ENCODE assay signal across 9 mouse cellular contexts in the genomic region with DNA sequence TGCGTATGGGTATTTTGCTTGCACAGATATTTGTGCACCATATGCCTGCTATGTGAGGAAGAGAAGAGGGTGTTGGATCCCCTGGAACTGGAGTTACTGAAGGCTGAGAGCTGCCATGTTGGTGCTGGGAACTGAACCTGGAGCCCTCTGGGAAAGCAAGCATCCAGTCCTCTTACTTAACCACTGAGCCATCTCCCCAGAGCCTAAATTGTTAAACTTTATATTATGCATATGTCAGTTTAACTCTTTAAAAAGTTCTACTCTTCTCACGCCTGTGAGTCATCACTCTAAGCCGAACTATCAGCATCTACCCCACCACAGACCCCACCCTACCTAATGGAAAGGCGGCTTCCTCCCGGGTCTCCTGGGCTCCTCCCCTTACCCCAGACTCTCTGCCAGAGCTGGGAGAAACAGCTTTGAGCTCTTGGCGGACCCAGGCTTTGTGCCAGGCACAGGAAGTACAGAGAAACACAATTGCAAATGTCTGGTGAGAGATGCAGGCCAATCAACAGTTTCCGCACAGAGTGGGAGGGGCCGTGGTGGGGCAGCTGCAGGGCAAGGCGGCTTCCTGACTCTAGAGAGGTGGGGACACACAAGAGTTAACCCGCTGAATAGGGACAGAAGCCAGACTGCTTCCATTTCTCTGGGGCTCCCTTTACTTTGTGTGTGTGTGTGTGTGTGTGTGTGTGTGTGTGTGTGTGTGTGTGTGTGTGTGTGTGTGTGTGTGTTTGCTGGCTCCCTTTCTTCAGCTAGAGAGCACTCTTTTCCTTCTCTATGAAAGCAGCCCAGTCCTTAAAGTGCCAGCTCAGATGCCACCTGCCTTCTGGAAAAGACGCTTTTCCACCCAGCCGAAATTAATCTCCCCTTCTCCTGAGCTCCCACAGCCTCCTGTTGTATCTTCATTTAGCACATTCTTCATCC.
DNase-seq lines count a peak whose midpoint lies in the region; ATAC-seq and TF ChIP-seq lines count a peak whose summit lies in the region.
"Had no signal": no experiment of that assay in that cellular context is flagged by ENCODE, and none has a peak within 500 bp of the region (broad histone marks: within the 10 kb centered on the region; RNA-seq: fewer than 3 reads in every experiment).

No protein-coding gene starts in this region.

- peak; percentile 33 for DNase-seq in cerebellum, adult 11 months
- DNase-seq in gastrocnemius, postnatal 25 days = peak; percentile 80
- DNase-seq in induced T-regulatory cell, adult 2 months (ENCODE audit: low read depth) = peak; percentile 82
- DNase-seq in left cerebral cortex, adult 9 months (ENCODE audit: low spot score in 2 of 2) = peak; percentile 47 to 66
- peak; percentile 55 to 60 for DNase-seq in spleen, adult 18-20 months

- H3K4me1 ChIP-seq in cortical plate, adult 2 months (ENCODE audit: control insufficient read depth, insufficient read depth, low read length) = no peaks in the 10 kb centered on the region

- no peak overlapping the region for H3K4me3 ChIP-seq in cortical plate, adult 2 months (ENCODE audit: insufficient read depth, low read length)
- H3K4me3 ChIP-seq: myocyte had no signal

- no peak for TF ChIP-seq POLR2A in cortical plate, adult 2 months (IDR thresholded peaks at IDR 0.05; ENCODE audit: extremely low read depth, insufficient read depth, low read length)

- peak overlapping the region; percentile 15; the same call in 1 of the 2 replicates for H3K27ac ChIP-seq in cortical plate, adult 2 months (ENCODE audit: insufficient read depth, low read length)

- TF ChIP-seq CTCF in cortical plate, adult 2 months (IDR thresholded peaks at IDR 0.05; ENCODE audit: extremely low read depth, insufficient read depth, low read length) = no peak

- ATAC-seq in cerebellum, adult (ENCODE audit: insufficient number of reproducible peaks, low FRiP score, low TSS enrichment) = no peak
- peak; percentile 99 for ATAC-seq in megakaryocyte progenitor cell, adult 5-6 weeks (replicated peaks; ENCODE audit: poor library complexity)
